Mouse (Mus musculus) kidney, postnatal 4 days (tissue): ENCODE measurements around the gene Agfg1.

ENCODE experiments used
- DNase-seq, 2 experiments: peaks; one replicate each; pipeline ENCODE4 v3.0.0; 2021; ENCODE audit warnings: mixed read lengths in 2 of 2

Agfg1 gene

GRCm38 (mm10) chr1:82825783-82826182, 13.5 kb upstream of the Agfg1 start:
- no peak for DNase-seq

DNA sequence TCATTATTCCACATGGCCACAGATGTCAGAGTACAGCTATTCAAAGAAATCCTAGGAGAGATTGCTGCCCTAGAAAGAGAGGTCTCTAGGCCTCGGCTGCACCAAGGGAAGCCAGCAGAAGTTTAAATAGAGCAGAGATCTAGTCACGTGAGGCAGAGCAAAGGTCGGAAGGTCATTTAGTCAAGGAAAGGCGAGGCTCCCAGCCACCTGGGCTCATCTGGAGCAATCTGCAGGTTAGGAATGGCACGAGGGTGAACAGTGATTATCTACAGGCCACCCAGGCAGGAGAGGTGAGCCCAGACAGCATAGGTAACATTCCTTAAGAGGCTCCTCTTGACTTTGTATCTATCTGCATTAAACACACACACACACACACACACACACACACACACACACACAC, 12.4 kb upstream of the Agfg1 start:
- DNase-seq: no peak

GRCm38 (mm10) chr1:82830771-82831170, 8.5 kb upstream of the Agfg1 start:
- no peak for DNase-seq

DNA sequence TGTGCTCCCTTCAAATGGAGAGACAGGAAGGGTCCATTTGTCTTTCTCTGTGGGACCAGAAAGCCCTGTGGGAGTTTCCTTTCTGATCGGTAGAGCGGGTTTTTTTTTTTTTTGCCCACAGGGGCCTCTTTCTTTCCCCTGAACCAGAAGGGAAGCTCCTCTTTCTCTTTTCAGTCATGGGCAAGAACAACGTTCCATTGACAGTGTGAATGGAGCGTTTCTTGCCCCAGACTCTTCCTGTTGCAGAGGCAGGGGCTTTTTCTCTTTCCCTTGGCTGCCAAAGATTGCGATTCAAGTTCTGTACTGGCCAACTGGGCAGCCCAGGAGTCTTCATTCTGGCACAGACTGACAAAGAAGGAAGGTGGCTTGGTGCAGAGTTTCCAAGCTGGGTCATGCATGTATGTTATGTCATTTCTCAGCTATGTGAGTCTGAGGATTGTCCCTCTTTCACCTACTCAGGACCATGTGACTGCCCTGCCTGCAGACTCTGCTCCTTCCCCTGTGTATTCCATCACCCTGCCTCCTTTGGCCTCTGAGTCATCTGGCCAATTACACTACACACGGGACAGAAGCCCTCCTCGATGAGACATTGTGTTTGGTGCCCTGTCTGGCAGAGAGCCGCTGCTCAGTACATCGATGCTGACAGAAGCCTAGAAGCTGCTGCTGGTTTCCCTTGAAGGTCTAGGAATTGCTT, 7.6 kb upstream of the Agfg1 start:
- DNase-seq: peak in 1 of 2 experiments; percentile 19

DNA sequence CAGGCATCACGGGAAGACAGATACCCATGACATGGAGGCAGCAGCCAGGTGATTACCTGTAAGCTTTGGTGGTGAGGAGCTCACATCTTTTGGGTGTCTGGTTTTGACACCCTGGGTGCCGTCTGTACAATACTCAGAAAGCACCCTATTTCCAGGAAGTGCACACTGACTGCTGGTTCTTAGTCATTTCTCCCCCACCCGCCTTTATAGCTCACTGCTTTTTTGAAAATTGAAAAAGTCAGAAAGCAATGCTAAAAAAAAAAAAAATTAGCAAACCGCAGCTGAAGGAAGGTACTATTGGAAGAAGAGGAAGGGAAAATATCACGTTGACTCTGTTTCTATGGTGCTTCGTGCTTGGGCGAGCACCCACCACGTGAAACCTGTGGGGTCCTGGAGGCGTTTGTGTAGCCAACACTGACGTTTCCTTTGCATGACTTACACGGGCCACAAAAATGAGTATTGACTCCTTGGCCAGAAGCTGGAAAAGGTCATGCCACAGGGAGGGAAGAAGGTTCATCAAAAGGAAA, 6.7 kb upstream of the Agfg1 start:
- no peak for DNase-seq

- DNase-seq: no peak
These were observed 5.8 kb upstream of the Agfg1 start for GRCm38 (mm10) chr1:82833501-82833900.

DNA sequence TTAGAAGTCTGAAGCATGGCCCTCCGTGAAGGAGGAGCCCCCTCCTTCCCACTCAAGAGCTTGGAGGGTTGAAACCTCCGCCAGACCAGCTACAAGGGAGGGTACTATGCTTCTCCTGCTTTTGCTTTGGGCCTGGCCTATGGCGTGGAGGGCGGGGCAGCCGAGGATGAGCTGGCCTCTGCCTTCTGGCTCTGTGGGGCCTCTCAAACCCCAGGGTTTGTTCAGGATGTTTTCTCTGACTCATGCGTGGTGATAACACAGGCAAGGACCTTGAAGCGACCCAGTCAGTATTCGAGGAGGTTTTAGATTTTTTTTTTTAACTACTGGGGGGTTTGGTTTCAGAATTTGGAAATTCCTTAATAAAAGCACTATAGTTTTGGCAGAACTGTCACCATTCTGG, 4.7 kb upstream of the Agfg1 start:
- DNase-seq: no peak

- DNase-seq: no peak
These were observed 2.7 kb upstream of the Agfg1 start for GRCm38 (mm10) chr1:82836342-82837217.

DNA sequence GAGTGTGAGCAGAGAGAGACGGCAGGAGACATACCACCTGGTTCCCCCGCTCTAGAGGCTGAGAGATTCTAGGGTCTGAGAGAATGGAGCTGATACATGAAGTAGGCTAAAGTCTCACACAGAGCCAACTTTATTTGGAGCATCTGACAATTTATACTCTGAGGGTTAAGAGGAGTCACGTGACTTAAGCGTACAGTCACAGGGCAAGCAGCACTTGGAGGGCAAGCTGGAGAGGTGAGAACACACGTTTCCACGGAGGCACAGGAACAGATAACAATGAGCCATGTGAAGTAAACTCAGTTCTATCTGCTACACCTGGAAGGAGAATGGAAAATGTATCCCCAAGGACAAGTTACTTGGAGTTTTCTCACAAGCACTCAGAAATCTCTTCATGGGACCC, 1.7 kb upstream of the Agfg1 start:
- DNase-seq: no peak

DNA sequence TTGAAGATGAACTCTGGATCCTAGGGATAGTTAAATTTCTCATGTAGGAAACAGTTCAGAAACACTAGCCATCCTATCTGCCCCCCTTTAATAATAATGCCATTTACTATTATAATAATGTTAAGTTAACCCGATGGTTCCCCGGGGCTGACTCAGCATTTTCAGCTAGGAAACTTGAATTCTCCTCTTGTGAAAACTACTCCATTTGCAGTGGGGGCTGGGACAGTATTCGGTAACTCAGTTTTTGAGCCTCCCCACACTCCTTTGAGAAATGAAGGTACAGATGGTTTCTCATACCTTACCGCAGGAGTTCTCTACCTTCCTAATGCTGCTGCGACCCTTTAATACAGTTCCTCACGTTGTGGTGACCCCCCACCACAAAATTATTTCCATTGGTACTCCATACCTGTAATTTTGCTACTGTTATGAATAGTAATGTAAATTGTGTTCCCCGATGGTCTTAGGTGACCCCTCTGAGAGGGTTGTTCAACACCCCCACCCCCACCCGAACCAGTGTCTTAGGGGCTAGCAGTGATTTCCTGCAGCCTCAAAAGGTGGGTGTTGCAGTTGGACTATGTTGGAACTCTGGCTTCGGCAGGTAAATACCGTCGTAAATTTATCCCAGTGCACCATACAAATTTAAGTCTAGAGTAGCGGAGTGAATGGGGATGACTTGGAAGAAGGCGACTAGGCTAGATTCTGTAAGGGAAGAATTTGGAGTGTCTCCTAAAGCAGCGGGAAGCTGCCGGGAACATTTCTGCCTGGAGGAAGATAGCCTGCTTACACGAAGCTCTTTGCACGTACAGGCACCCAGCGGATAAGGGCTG, 601 bp upstream of the Agfg1 start:
- DNase-seq: no peak

- DNase-seq: no peak
These were observed 535 bp downstream of the Agfg1 start for GRCm38 (mm10) chr1:82839614-82840421.

DNA sequence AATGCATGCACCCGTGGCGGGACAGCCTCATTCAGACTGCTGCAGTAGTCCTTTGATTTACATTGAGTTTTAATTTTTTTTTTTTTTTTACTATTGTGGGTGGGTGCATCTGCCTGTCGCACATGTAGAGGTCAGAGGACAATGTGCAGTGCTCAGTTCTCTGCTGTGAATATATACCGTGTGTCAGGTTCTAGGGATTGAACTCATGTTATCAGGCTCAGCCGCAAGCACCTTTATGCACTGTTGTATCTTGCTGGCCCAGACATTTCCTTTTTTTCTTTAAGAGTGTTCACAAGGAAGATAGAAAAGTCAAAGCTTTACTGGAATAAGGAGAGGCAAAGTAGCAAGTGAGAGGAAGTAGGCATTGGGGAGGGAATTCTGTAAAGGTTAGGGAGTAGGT, 16.4 kb downstream of the Agfg1 start:
- DNase-seq: no peak

GRCm38 (mm10) chr1:82858236-82858635, 19.0 kb downstream of the Agfg1 start:
- no peak for DNase-seq

GRCm38 (mm10) chr1:82860391-82860790, 21.1 kb downstream of the Agfg1 start:
- no peak for DNase-seq

GRCm38 (mm10) chr1:82870202-82870601, 30.9 kb downstream of the Agfg1 start:
- DNase-seq: no peak

- no peak for DNase-seq
These were observed 39.9 kb downstream of the Agfg1 start for GRCm38 (mm10) chr1:82879172-82879571.

- DNase-seq: no peak
These were observed 40.9 kb downstream of the Agfg1 start for GRCm38 (mm10) chr1:82880196-82880595.

DNA sequence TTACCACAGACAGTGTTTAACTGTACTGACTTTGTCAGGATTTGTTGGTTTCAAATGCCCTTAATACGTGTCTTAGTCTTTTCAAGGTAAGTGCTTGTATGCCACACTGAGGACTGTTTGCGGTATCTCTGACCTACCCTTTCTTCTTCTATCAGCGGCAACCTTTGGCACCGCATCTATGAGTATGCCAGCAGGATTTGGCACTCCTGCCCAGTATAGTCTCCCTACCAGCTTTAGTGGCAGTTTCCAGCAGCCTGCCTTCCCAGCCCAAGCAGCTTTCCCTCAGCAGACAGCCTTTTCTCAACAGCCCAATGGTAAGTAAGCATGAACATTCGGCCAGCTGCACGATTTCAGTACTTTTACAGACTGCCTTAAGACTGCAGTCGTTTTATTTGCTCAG, 54.0 kb downstream of the Agfg1 start:
- DNase-seq: no peak

DNA sequence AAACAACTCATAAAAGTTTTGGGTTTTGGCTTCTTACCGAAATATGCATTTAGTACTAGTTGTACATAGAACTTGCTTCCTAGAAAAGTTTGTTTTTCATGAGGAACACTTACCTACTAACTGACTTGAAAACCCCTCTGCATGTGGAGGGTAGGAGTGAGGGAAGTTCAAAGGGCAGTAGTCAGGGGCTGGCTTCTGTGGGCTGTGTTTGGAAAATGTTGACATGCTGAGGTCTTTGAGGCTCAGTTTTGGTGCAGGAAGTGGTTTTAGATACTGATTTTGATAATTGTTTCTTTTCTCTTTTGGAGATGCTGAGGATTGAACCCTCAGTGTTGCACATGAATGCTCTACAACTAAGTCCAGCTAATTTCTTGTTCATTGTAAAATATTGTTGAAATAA, 61.3 kb downstream of the Agfg1 start:
- DNase-seq: no peak

- DNase-seq: no peak
These were observed 61.9 kb downstream of the Agfg1 start for GRCm38 (mm10) chr1:82901201-82901600.

DNA sequence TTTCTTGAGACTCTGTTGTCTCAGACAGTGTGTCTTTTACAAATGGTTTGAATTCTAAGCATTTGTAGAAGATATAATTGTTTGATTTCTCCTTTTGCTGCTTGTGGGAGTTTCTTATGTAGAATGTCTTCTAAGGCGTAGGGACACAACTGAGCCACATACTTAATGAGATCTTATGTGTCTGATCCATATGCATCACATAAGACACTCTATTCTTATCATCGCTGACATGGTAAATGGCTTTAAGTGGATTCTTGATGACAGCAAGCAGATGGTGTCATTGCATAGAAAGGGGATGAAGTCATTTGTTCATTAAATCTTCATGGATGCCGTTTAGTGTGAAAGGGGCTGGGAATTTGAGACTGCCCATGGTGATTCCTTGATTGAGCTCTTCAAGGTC, 66.6 kb downstream of the Agfg1 start:
- DNase-seq: no peak

DNA sequence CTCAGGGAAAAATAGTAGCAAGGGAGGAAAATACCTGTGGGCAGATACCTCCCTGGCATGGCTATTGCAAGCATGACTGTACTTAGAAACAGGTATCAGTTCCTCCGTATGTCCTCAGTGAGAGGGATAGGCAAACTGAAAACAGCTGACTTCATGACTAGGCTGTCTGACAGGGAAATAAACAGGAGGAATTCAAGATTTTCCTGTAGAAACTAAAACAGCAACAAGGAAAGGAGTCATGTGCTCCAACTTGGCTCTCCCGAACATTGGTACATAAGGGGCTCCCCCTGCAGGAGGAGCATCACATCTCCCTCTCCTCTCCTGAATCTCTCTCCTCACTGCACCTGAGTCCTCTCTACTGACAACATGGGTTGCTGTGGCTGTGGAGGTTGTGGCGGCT, 73.7 kb downstream of the Agfg1 start, which contains the start of gene A030005L19Rik:
Gene A030005L19Rik (plus strand): TSS at position 301 of the 400 bp plus-strand sequence.
- DNase-seq: no peak
